Mouse (Mus musculus) erythroblast, embryonic 14.5 days (primary cell): ENCODE results near the gene Rrad. TPM values are rescaled to one million over a fixed set of nuclear protein-coding genes. Genes with fewer than 3 reads are reported as not detected.
A peak's percentile ranks its signal among the peaks of the same experiment; 100 is the strongest.

Experiments
- H3K27me3 ChIP-seq: 2 replicates; pipeline ENCODE4 v1.6.1; 2012; ENCODE audit warnings: inconsistent platforms; ENCODE audit not compliant: control insufficient read depth
- H3K36me3 ChIP-seq: 2 replicates; pipeline ENCODE4 v1.6.1; 2012; ENCODE audit warnings: mild to moderate bottlenecking, inconsistent platforms; ENCODE audit not compliant: control insufficient read depth
- H3K4me1 ChIP-seq: 2 replicates; pipeline ENCODE4 v1.6.1; 2012; ENCODE audit warnings: inconsistent platforms; ENCODE audit not compliant: control insufficient read depth
- H3K4me3 ChIP-seq: replicated peaks from 2 replicates; pipeline ENCODE3; 2012; ENCODE audit warnings: moderate library complexity, mild to moderate bottlenecking, inconsistent platforms
- H3K9me3 ChIP-seq: 2 replicates; pipeline ENCODE4 v1.6.1; 2012; ENCODE audit warnings: low read length, inconsistent platforms, mixed read lengths; ENCODE audit not compliant: control insufficient read depth
- GATA1 ChIP-seq: IDR thresholded peaks from 2 replicates; pipeline ENCODE4 v1.6.1; 2012; ENCODE audit warnings: low read length, inconsistent platforms, mixed read lengths
- TAL1 ChIP-seq: IDR thresholded peaks from 3 replicates; pipeline ENCODE4 v1.6.1; 2012; ENCODE audit warnings: low read length, inconsistent platforms, mixed read lengths
- polyA plus RNA-seq: library from polyadenylated mRNA; stranded (reverse); fragments of >175 nt; gene quantifications from 2 replicates; pipeline ENCODE4 v1.2.3, GENCODE M21; 2012

Gene Rrad
- polyA plus RNA-seq, 1 experiment, result 0.05 TPM

DNA sequence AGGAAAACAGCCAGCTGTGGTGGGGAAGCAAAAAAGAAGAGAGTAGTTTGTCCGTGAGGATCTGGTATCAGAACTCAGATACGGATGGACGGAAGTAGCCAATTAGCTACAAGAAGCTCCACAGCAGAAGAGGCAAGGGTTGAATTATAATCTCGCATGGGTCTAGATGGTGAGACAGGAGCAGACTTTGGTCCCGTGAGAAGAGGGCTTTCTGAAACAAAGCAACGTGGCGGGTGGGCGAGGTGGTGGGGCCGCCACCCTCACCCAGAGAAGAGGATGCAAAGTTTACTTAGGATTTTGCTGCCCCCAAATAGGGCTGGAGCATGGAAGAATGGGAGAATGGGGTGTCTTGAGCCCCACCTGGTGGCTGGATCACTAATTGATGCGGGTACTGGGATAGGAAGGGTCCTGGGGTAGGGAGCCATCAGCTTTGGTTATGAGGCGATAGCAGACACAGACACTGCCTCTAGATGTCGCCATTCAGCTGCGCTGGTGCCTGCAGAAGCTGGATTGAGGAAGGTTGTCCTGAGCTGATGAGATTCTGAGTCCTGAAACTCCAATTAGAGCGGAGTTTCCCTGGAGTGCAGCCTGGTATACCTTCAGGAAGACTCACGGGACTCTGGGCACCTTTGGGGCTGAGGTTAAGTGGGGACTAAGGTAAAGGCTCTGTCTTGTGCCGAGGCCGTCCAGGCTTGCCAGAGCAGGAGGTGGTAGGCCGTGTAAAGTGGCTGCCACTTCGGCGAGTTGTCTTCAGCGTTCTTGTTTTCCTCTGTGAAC is 28.5 kb downstream of the Rrad start:
- peaks cover 12% of the 10 kb centered on the region for H3K4me1 ChIP-seq
- no peaks in the 10 kb centered on the region for H3K9me3 ChIP-seq
- H3K27me3 ChIP-seq, result peaks cover 11% of the 10 kb centered on the region
- no peak for TF ChIP-seq TAL1
- TF ChIP-seq GATA1, result no peak
- no peak overlapping the region for H3K4me3 ChIP-seq
- H3K36me3 ChIP-seq, result peaks cover 2% of the 10 kb centered on the region

DNA sequence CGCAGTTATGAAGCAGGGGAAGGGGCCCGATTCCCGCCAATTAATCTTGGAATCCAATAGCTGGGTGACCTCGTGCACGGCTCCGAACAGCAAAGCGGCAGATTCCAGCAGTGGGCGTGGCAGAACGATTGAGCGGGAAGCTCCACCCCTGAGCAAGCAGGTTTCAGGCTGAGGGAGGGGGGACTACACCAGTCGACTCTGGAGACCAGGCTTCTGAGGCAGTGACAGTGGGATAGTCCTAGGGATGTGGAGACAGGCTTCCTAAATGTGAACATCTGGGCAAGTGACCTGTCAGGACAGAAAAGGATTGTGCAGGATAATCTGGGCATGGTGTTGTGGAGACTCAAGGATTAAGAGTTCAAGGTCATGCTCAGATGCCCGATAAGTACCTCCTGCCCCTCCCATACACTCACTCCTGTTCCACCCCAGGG is 29.2 kb downstream of the Rrad start:
- TF ChIP-seq TAL1, result no peak
- H3K9me3 ChIP-seq, result no peaks in the 10 kb centered on the region
- H3K4me1 ChIP-seq, result peaks cover 12% of the 10 kb centered on the region
- no peak overlapping the region for H3K4me3 ChIP-seq
- peaks cover 11% of the 10 kb centered on the region for H3K27me3 ChIP-seq
- peaks cover 2% of the 10 kb centered on the region for H3K36me3 ChIP-seq

DNA sequence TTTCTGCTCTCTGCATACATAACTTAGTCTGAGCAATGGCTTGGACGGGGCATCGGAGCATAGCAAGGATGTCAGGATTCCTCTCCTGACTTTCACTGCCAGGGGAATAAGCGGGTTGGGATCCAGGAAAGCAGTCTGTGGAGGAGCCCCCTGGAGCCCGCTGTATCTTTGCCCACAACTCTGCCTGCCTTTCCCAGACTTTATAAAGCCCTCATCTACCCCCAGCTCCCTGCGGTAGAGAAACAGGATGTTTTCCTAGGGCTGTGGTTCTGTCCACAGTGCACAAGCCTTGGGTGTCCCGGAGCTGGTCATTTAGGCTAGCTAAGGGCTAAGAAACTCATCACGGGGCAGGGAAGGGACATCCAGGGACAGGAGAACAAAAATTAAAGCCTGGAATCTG is 29.7 kb downstream of the Rrad start:
- H3K36me3 ChIP-seq, result peaks cover 3% of the 10 kb centered on the region
- no peak overlapping the region for H3K4me3 ChIP-seq
- H3K27me3 ChIP-seq, result peaks cover 11% of the 10 kb centered on the region
- H3K4me1 ChIP-seq, result peaks cover 13% of the 10 kb centered on the region
- TF ChIP-seq TAL1 (no peak), GATA1 (no peak)
- no peaks in the 10 kb centered on the region for H3K9me3 ChIP-seq

DNA sequence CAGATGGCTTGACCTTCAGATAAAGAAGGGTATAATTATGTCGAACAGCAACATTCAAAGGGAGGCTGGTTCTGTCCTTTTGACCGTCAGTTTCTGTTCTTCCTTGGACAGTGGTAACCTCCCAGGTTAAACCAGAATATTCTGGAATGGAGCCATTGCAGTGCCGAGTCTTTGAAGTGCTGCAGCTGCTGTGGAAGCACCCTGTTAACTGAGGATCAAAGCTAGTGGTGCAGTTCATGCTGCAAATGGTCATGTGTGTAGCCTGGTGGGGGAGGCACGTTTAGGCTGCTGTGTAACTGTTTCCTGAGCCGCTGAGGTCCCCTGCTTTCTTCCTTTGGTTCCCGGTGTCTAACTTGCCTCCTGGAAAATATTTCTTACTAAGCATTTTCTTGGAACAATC is 32.6 kb downstream of the Rrad start:
- Histone ChIP-seq H3K36me3 (peaks cover 25% of the 10 kb centered on the region), H3K4me3 (no peak overlapping the region), H3K27me3 (peaks cover 11% of the 10 kb centered on the region), H3K4me1 (peaks cover 20% of the 10 kb centered on the region), H3K9me3 (no peaks in the 10 kb centered on the region)
- TF ChIP-seq TAL1 (no peak), GATA1 (no peak)

GRCm38 (mm10) chr8:104597656-104598055 is 33.5 kb downstream of the Rrad start:
- TF ChIP-seq TAL1, result no peak
- no peak for TF ChIP-seq GATA1
- H3K36me3 ChIP-seq, result peaks cover 27% of the 10 kb centered on the region
- no peak overlapping the region for H3K4me3 ChIP-seq
- peaks cover 11% of the 10 kb centered on the region for H3K27me3 ChIP-seq
- H3K4me1 ChIP-seq, result peaks cover 19% of the 10 kb centered on the region
- H3K9me3 ChIP-seq, result no peaks in the 10 kb centered on the region

- Histone ChIP-seq H3K4me3 (peak overlapping the region; percentile 12), H3K36me3 (peaks cover 27% of the 10 kb centered on the region), H3K9me3 (no peaks in the 10 kb centered on the region), H3K27me3 (no peaks in the 10 kb centered on the region; the same call in 1 of the 2 replicates), H3K4me1 (peaks cover 25% of the 10 kb centered on the region)
- TF ChIP-seq GATA1 (no peak), TAL1 (no peak)
Measured at GRCm38 (mm10) chr8:104595773-104596536, 35.2 kb downstream of the Rrad start.

GRCm38 (mm10) chr8:104594611-104595362 is 36.3 kb downstream of the Rrad start:
- TF ChIP-seq GATA1 (no peak), TAL1 (no peak; the same call in 2 of the 3 replicates)
- peaks cover 27% of the 10 kb centered on the region for H3K36me3 ChIP-seq
- peaks cover 33% of the 10 kb centered on the region for H3K4me1 ChIP-seq
- H3K9me3 ChIP-seq, result no peaks in the 10 kb centered on the region
- no peak overlapping the region for H3K4me3 ChIP-seq
- H3K27me3 ChIP-seq, result no peaks in the 10 kb centered on the region

DNA sequence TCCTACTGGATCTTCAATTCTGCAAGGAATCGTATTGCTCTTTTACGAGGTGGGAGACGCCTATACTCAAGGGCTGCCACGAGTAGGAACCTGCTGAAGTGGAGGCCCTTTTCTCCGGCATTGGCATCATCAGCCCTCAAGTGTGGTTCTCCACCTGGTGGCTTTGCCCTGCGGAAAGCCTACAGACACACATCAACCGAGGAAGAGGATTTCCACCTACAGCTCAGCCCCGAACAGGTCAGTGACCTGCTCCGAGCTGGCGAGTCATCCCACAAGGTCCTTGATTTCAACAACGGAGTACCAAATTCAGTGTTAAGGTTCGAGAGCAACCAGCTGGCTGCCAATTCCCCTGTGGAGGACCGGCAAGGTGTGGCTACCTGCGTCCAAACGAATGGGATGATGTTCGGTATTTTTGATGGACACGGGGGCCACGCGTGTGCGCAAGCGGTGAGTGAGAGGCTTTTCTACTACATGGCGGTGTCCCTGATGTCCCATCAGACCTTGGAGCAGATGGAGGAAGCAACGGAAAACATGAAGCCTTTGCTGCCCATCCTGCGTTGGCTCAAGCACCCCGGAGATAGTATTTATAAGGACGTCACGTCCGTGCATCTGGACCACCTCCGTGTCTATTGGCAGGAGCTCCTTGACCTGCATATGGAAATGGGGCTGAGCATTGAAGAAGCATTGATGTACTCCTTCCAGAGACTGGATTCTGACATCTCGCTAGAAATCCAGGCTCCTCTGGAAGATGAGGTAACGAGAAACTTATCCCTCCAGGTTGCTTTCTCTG is 37.4 kb downstream of the Rrad start:
- Histone ChIP-seq H3K9me3 (no peaks in the 10 kb centered on the region), H3K36me3 (peaks cover 27% of the 10 kb centered on the region), H3K4me1 (peaks cover 33% of the 10 kb centered on the region), H3K4me3 (no peak overlapping the region), H3K27me3 (no peaks in the 10 kb centered on the region)
- no peak for TF ChIP-seq TAL1
- TF ChIP-seq GATA1, result no peak
